Mouse (Mus musculus): ENCODE measurements around the gene Stard10.

DNA sequence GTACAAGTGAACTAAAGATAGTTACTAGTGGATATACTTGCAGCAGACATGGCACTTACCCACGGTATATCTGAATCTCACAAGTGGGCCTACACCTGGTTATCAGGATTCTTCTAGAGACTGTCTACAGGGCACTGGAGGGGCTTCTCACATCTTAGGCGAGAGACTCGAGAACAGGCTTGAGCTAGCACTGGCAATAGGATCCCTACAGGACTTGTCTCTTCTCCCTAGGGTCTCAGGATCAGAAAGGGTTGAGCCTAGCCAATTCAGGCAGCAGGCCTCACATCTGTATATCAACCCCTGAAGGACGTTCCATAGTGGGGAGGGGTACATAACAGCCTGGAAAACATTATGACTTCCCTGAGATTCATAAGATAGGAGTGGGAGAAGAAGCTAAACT lies 30.0 kb upstream of the Stard10 start:
- TF ChIP-seq POLR2A (IDR thresholded peaks at IDR 0.05; ENCODE audit: insufficient read depth, low read depth, low read length) = no peak
- no peak for TF ChIP-seq CTCF (IDR thresholded peaks at IDR 0.05)
- TF ChIP-seq EP300 (IDR thresholded peaks at IDR 0.05; ENCODE audit: insufficient read depth, low read depth, low read length) = no peak
